Mouse (Mus musculus): ENCODE results near the gene Adpgk. TPM values are rescaled to one million over a fixed set of nuclear protein-coding genes. Genes with fewer than 3 reads are reported as not detected.
A peak's percentile ranks its signal among the peaks of the same experiment; 100 is the strongest.

The Adpgk gene
- polyA plus RNA-seq, 1 experiment from 2014 or later = 24.1 TPM

GRCm38 (mm10) chr9:59259806-59260454, 31.4 kb upstream of the Adpgk start:
- no peak overlapping the region for H3K4me3 ChIP-seq (ENCODE audit: low read depth, low read length)
- H3K27ac ChIP-seq (ENCODE audit: low read depth) = no peak overlapping the region
- no peaks in the 10 kb centered on the region for H3K4me1 ChIP-seq (ENCODE audit: insufficient read depth)
- H3K9ac ChIP-seq (replicated peaks) = no peak overlapping the region
- no peak for TF ChIP-seq CTCF (IDR thresholded peaks at IDR 0.05; ENCODE audit: low read depth)
- TF ChIP-seq EP300 (IDR thresholded peaks at IDR 0.05; ENCODE audit: low read depth) = no peak
- WGBS (ENCODE audit: insufficient replicate concordance) = 63% methylated on average over 9 of the region's 9 CpGs
- no peaks in the 10 kb centered on the region for H3K36me3 ChIP-seq (replicated peaks; ENCODE audit: insufficient read depth, low read length)
- no peak for ATAC-seq
- no peak for DNase-seq
- no peaks in the 10 kb centered on the region for H3K27me3 ChIP-seq (ENCODE audit: insufficient read depth, low read length)
- no peak overlapping the region for H3K4me2 ChIP-seq (ENCODE audit: low read depth, low read length)
- H3K9me3 ChIP-seq (ENCODE audit: low read length) = no peaks in the 10 kb centered on the region

GRCm38 (mm10) chr9:59266332-59266731, 25.0 kb upstream of the Adpgk start:
- Histone ChIP-seq H3K9ac (replicated peaks) (no peak overlapping the region), H3K36me3 (replicated peaks; ENCODE audit: insufficient read depth, low read length) (no peaks in the 10 kb centered on the region), H3K4me2 (ENCODE audit: low read depth, low read length) (no peak overlapping the region), H3K27ac (ENCODE audit: low read depth) (no peak overlapping the region), H3K9me3 (ENCODE audit: low read length) (no peaks in the 10 kb centered on the region), H3K4me3 (ENCODE audit: low read depth, low read length) (no peak overlapping the region), H3K27me3 (ENCODE audit: insufficient read depth, low read length) (no peaks in the 10 kb centered on the region), H3K4me1 (ENCODE audit: insufficient read depth) (no peaks in the 10 kb centered on the region; the same call in 1 of the 2 replicates)
- no peak for TF ChIP-seq EP300 (IDR thresholded peaks at IDR 0.05; ENCODE audit: low read depth)
- peak; percentile 60 for TF ChIP-seq CTCF (IDR thresholded peaks at IDR 0.05; ENCODE audit: low read depth)
- ATAC-seq (no peak), DNase-seq (no peak)
- 47% methylated on average over 6 of the region's 6 CpGs for WGBS (ENCODE audit: insufficient replicate concordance)

- DNase-seq (peak; percentile 50), ATAC-seq (no peak)
- Histone ChIP-seq H3K27me3 (ENCODE audit: insufficient read depth, low read length) (no peaks in the 10 kb centered on the region), H3K9ac (replicated peaks) (no peak overlapping the region), H3K4me2 (ENCODE audit: low read depth, low read length) (no peak overlapping the region), H3K4me3 (ENCODE audit: low read depth, low read length) (no peak overlapping the region), H3K9me3 (ENCODE audit: low read length) (no peaks in the 10 kb centered on the region), H3K27ac (ENCODE audit: low read depth) (no peak overlapping the region), H3K4me1 (ENCODE audit: insufficient read depth) (peaks cover 5% of the 10 kb centered on the region), H3K36me3 (replicated peaks; ENCODE audit: insufficient read depth, low read length) (no peaks in the 10 kb centered on the region)
- 28% methylated on average over 5 of the region's 5 CpGs for WGBS (ENCODE audit: insufficient replicate concordance)
- TF ChIP-seq CTCF (IDR thresholded peaks at IDR 0.05; ENCODE audit: low read depth) = peak; percentile 66
- TF ChIP-seq EP300 (IDR thresholded peaks at IDR 0.05; ENCODE audit: low read depth) = no peak
Measured at GRCm38 (mm10) chr9:59269728-59270127, 21.6 kb upstream of the Adpgk start.

GRCm38 (mm10) chr9:59271081-59271480, 20.3 kb upstream of the Adpgk start:
- Histone ChIP-seq H3K4me2 (ENCODE audit: low read depth, low read length) (no peak overlapping the region; the same call in 1 of the 2 replicates), H3K27me3 (ENCODE audit: insufficient read depth, low read length) (no peaks in the 10 kb centered on the region), H3K9ac (replicated peaks) (no peak overlapping the region), H3K9me3 (ENCODE audit: low read length) (no peaks in the 10 kb centered on the region), H3K4me1 (ENCODE audit: insufficient read depth) (peaks cover 5% of the 10 kb centered on the region), H3K27ac (ENCODE audit: low read depth) (peak overlapping the region; percentile 80), H3K36me3 (replicated peaks; ENCODE audit: insufficient read depth, low read length) (no peaks in the 10 kb centered on the region), H3K4me3 (ENCODE audit: low read depth, low read length) (no peak overlapping the region)
- TF ChIP-seq CTCF (IDR thresholded peaks at IDR 0.05; ENCODE audit: low read depth) = no peak
- TF ChIP-seq EP300 (IDR thresholded peaks at IDR 0.05; ENCODE audit: low read depth) = no peak
- 39% methylated on average over 4 of the region's 4 CpGs for WGBS (ENCODE audit: insufficient replicate concordance)
- DNase-seq (no peak), ATAC-seq (peak; percentile 24; the same call in 1 of the 2 replicates)

GRCm38 (mm10) chr9:59271711-59272110, 19.6 kb upstream of the Adpgk start:
- Histone ChIP-seq H3K4me2 (ENCODE audit: low read depth, low read length) (no peak overlapping the region; the same call in 1 of the 2 replicates), H3K27me3 (ENCODE audit: insufficient read depth, low read length) (no peaks in the 10 kb centered on the region), H3K9ac (replicated peaks) (no peak overlapping the region), H3K4me1 (ENCODE audit: insufficient read depth) (peaks cover 5% of the 10 kb centered on the region), H3K9me3 (ENCODE audit: low read length) (no peaks in the 10 kb centered on the region), H3K36me3 (replicated peaks; ENCODE audit: insufficient read depth, low read length) (no peaks in the 10 kb centered on the region), H3K27ac (ENCODE audit: low read depth) (peak overlapping the region; percentile 80), H3K4me3 (ENCODE audit: low read depth, low read length) (no peak overlapping the region)
- ATAC-seq (peak; percentile 96), DNase-seq (peak; percentile 58)
- WGBS (ENCODE audit: insufficient replicate concordance) = 39% methylated on average over 6 of the region's 6 CpGs
- TF ChIP-seq CTCF (IDR thresholded peaks at IDR 0.05; ENCODE audit: low read depth) (no peak), EP300 (IDR thresholded peaks at IDR 0.05; ENCODE audit: low read depth) (no peak)

- H3K9me3 ChIP-seq (ENCODE audit: low read length) = no peaks in the 10 kb centered on the region
- no peak overlapping the region for H3K9ac ChIP-seq (replicated peaks)
- TF ChIP-seq EP300 (IDR thresholded peaks at IDR 0.05; ENCODE audit: low read depth) = no peak
- TF ChIP-seq CTCF (IDR thresholded peaks at IDR 0.05; ENCODE audit: low read depth) = peak; percentile 36
Measured at GRCm38 (mm10) chr9:59273199-59273598, 18.2 kb upstream of the Adpgk start.

More at GRCm38 (mm10) chr9:59273199-59273598, 18.2 kb upstream of the Adpgk start:
- H3K4me3 ChIP-seq (ENCODE audit: low read depth, low read length) = no peak overlapping the region
- DNase-seq (no peak), ATAC-seq (no peak)
- H3K27ac ChIP-seq (ENCODE audit: low read depth) = no peak overlapping the region
- H3K4me1 ChIP-seq (ENCODE audit: insufficient read depth) = peaks cover 5% of the 10 kb centered on the region
- no peak overlapping the region for H3K4me2 ChIP-seq (ENCODE audit: low read depth, low read length)
- no peaks in the 10 kb centered on the region for H3K27me3 ChIP-seq (ENCODE audit: insufficient read depth, low read length)
- no peaks in the 10 kb centered on the region for H3K36me3 ChIP-seq (replicated peaks; ENCODE audit: insufficient read depth, low read length)
